Mouse (Mus musculus): ENCODE data around the gene Sorcs3.

The Sorcs3 gene

GRCm38 (mm10) chr19:48834342-48834741, 628.5 kb downstream of the Sorcs3 start:
- no peak for DNase-seq (ENCODE audit: low read depth, low spot score)

- no peak for DNase-seq (ENCODE audit: low read depth, low spot score)
Measured at GRCm38 (mm10) chr19:48839418-48839817, 633.6 kb downstream of the Sorcs3 start.

GRCm38 (mm10) chr19:48847700-48848099, 641.9 kb downstream of the Sorcs3 start:
- DNase-seq (ENCODE audit: low read depth, low spot score), result no peak

GRCm38 (mm10) chr19:48850466-48850865, 644.6 kb downstream of the Sorcs3 start:
- no peak for DNase-seq (ENCODE audit: low read depth, low spot score)
